Mouse (Mus musculus): ENCODE measurements around the gene Celf2.

Celf2 gene

DNA sequence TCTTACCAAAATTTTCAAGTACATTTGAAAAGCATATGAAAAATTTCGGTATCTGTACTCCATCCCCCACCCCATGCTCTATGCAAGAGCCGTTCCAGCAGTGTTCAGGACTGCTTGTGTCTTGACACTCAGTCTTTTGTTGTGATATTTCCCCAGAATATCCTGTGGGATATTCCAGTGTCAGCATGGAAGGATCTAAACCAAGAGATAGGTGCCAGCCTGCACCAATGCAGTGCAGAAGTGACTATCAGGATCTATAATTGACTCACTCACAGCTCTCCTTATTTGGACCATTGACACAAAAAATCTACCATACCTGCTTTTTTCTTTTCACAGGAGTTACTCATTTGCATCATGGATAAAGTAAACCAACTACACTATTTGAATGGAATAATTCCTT lies 116.9 kb downstream of the Celf2 start:
- DNase-seq (ENCODE audit: low read depth) = no peak

DNA sequence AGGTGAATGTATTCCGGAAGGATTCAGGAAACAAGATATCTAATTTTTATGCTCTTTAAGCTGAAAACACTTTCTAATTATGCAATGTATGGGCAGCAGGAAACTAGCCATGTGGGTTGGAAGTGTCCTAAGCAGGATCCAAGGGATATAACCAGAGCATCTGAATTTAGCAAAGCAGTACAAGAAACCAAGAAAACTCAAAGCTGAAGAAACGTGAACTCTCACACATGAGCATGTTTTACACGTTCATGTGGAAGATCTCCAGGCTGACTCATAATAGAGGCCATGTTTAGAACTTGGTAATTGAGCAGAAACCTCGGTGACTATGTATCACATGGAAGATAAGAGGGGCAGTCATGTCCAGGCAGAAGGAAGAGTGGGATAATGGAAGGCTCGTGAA lies 120.1 kb downstream of the Celf2 start:
- no peak for DNase-seq (ENCODE audit: low read depth)

DNA sequence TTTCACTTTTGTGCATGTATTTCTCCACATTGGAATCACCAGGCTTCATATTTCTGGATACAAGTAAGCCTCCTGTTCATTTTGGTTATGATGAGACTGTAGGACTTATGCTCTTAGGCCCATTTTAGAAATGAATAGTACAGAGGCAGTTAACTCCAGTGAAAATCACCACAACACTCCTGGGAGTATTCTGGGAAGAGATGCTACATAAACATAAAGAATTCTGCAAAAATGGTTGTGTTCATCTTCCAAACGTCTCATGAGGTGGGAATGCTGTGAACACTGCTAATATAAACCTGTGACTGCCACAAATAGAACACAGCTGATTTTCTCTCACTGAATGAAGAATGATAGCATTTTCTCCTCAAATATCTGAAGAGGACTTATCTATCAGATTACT lies 130.6 kb downstream of the Celf2 start:
- DNase-seq (ENCODE audit: low read depth) = no peak

DNA sequence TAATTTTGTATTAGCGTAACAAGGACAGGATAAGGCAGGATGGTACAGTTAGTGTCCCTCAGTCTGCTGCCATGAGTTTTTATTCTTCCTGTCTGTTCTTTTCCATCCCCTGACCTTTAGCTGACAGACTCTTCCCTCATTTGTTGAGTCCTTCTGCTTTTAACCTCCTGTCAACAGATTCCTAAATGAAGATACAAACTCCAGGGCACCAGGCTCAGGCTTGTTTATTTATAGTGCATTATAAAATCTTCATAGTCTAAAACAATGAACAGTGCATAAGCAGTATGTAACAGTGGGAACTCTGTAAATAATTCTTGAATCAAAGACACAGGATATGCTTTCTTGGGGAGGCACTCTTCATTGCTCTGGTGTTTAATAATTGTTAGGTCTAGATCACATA lies 131.5 kb downstream of the Celf2 start:
- no peak for DNase-seq (ENCODE audit: low read depth)

DNA sequence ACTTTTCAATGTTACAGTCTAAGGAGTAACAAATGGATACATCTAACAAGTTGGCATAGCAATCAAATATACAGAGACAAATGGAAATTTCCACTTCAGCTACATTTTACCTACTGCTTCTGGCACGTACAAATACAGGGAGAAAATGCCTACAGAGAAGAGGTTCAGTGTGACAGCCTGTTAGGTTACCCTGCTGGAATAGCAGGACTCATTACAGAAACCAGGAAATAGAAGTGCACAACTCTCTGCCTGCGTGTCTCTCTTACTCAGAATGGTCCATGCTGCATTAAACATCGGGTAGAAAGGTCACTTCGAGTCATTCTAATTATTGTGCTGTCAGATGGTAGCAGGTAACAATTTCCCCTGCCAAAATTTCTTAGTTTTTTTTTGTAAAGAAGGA lies 141.6 kb downstream of the Celf2 start:
- DNase-seq (ENCODE audit: low read depth) = no peak

DNA sequence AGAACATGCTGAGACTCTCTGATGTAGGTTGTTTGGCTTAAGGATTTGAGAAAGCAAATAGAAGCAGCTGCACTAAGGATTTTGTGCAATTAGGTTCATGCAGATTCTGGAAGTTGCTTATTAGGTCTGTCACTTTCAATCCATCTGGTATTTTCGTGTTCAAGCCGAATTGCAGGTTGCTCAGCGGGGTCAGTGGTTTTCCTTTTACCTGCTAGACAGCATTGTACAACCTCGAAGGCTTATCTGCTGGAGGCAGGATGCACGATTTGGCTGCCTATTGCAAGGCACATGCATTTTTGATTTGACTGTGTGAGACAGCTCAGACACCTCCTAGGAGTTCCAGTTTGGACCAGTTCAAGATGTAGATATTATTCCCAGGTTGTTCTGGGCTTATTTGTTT lies 149.8 kb downstream of the Celf2 start:
- DNase-seq (ENCODE audit: low read depth) = no peak

DNA sequence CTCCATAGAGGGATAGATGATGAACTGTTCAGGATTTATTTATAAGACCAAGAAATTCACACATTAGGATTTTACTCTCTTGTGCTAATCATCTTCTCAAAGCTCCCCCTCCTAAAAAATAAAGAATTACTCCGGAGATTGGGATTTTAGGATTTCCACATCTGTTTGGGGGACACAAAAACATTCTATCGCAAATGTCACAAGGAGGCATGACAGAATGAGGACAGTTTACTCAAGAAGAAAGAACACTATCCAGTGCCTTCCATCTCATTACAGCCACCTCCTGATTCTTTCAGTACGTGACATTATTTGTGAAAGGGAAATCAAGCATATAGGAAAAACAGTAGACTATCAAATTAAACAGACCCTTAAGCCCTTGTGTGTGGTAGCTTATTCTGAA lies 150.5 kb downstream of the Celf2 start:
- DNase-seq (ENCODE audit: low read depth) = no peak

DNA sequence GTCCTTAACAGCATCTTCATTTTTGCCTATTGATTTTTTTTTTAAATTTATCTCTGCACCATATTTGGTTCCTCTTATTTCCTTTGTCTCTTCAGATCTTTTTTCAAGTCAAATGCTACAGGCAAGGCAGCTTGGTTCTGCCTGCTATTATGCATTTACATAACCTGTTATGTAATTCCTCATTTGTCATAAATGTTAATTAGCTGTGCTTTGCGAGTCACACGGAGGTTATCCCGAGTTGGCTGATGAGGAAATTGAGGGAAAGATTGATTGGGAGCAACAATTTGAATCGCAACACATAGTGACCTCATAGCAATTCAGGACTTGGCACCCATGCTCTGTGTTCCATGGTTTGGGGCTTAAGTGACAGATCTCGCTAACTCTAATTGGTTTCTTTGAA lies 158.1 kb downstream of the Celf2 start:
- no peak for DNase-seq (ENCODE audit: low read depth)

DNA sequence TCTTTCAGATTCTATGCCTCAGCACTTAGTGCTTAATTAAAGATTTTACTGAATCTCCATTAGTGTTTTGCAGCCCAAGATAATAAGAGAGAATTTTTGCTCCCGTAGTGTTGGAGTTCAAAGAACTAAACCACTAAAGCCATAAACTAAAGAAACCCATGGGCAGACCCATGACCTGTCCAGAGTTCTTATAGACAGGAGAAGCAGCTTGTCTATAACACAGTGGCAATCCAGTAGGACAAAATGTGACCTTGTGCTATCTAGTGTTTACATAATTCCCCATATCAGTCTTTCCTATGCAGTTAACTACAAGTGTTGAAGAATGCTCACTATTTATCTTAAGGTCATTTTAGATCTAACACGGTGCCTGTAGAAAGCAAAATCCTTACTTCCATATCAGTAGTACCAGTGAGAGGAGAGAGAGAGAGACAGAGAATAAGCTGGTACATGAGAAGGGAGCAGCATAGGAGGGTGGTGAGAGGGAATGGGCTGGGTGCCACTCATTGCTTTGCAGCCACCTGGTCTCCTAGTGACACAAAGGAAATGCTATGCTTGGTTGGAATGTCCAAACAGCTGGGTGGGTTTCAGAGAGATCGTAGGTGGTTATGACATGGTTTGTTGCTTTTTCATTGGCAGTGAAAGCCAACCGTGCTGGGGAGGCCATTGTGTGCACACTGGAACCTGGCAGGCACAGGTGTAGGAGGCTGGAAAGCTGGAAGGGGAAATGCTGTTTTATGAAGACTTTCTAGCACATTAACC lies 162.5 kb downstream of the Celf2 start:
- no peak for DNase-seq (ENCODE audit: low read depth)

DNA sequence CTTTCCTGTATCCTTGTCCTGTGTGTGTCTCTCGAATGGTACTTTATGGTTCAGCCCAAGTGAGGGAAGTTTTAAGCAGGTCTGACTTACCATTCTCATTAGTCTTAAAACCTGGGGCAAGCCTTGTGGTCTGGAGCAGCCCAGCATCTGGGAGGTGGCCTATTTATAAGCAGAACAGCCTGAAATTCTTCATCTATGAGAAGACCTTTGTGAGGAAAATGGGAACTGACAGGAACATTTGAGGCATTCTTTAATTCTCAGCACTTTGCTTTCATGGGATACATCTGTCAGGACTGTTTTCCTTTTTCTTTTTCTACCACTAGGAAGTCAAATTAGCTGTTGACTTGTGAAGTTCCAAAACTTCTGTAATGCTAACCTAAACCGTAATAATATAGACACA lies 164.4 kb downstream of the Celf2 start:
- DNase-seq (ENCODE audit: low read depth) = no peak

DNA sequence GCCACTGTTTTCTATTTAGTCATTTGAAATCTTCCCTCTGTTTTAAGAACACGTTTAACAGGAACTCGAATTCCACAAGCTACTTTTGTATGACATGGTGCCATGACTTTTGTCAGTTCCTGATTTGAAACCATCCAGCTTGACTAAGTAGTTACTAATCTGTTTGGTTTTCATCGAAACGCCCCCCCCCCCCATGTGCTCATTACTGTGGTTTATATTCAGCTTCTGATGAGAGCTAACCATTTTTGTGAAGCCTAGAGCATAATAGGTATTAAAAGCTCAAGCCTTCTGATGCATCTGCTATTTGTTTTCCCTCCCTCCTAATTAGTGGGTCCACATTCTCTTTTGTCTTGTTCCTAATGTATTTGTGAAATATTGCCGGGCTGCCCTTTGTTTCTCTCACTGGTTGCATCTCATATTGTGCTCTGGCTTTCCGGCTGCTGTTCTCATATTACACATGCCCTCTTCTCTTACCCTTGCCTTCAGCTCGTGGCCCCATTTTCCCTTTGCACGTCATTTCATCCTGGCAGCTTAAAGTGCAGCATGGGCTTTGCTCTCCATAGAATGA lies 166.4 kb downstream of the Celf2 start:
- no peak for DNase-seq (ENCODE audit: low read depth)

DNA sequence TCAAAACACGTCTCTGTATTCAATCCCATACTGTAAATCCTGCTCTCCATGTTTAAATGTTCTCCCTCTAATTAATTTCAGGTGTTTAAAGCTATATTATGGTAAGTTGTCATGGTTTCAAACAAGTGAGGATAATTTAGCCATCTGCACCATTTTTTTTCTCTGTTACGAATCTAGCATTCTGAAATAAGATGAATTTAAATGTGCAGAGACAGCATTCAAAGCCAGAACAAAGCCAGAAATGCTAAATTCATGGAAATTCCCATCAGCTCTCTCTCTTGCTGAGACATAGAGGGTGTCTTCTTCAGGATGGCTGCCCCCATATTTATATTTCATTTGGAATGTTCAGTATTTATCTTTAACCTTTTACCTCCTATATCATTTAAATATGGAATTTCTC lies 174.5 kb downstream of the Celf2 start:
- no peak for DNase-seq (ENCODE audit: low read depth)

DNA sequence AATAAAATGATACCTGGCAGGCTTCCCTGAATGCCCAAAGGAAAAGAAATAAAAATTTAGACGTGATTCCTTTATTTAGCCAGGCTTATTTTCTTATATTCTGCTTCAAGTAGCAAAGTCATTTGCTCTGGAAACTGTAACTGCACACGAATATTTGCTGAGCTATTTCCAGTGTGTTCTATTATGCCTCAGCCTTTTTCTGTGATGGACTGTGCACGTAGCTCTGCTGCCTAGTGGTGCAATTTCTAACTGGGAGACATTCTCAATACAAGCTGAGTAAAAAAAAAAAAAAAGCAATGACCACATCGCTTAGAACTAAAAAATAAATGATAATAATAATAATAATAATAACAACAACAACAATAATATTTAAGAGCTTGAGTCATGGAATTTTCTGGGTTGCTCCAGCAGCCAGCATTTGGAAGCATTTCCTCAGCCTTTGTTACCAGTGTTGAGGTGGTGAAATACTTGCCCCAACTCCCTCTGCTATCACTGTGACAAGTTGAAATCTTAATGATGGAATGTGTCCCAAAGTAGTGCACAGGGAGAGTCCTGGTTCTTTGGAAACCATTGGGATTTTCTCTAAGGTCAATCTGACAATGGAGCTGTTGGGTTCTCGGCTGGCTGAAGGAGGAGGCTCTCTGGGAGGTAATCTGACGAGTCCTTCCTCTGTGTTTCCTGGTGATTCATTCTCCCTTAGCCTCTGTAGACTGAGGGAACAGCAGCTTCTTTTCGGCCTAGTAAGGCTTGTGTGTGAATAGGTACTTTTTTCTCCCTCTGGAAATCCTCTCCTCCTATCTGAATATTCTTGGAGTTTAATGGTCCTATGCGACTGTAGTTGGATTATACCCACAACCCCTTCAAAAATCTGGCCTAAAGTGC lies 181.1 kb downstream of the Celf2 start:
- DNase-seq (ENCODE audit: low read depth) = no peak

DNA sequence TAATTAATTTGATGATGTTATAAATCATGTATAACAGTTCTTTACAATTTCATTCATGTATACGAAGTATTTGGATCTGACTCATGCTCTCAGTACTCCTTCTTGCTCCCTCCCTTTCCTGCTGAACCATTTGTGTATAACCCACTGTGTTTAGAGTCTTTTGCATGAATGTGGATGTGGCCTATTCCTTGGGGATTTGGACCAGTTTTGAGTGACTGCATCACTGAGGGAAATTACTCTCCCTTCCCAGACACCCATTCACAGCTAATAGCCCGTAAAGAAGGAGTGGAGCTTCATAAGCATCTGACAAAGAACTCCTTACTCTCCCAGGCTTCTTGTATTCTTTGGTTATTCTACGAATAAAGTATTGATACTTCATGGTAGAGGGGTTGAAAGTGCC lies 189.6 kb downstream of the Celf2 start:
- DNase-seq (ENCODE audit: low read depth) = no peak

DNA sequence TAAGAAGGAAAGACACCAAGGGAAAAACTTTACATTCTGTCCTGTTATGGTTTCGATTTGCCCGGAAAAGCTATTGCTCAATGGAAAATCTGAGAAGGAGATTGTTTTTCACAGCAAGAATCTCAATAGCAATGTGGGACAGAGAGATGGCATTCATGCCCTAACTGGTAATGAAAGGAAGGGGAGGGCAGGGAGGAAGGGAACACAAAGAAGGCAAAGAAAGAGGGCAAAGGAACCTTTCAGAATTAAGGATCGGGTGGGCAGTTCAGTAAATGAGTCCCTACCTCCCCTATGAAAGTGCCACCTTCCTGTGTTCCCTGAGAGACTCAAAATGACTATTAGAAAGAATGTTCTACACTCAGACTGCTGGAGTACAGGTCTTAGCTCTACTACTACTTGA lies 197.6 kb downstream of the Celf2 start:
- no peak for DNase-seq (ENCODE audit: low read depth)

DNA sequence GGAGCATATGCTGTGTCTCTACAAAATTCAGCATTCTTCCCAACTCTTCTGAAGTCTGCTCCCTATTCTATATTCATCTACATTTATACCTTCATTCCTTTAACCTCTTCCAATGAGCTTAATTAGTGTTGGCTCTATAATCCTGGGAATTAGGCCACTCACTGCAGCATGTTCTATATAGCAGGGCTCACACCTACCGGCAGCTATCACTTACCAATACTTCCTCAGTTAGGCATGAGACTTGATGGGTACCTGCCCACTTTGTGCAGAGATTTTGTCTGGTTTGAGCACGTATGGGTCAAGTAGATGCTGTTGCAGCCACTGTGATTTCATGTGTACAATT lies 198.6 kb downstream of the Celf2 start:
- DNase-seq (ENCODE audit: low read depth) = no peak

DNA sequence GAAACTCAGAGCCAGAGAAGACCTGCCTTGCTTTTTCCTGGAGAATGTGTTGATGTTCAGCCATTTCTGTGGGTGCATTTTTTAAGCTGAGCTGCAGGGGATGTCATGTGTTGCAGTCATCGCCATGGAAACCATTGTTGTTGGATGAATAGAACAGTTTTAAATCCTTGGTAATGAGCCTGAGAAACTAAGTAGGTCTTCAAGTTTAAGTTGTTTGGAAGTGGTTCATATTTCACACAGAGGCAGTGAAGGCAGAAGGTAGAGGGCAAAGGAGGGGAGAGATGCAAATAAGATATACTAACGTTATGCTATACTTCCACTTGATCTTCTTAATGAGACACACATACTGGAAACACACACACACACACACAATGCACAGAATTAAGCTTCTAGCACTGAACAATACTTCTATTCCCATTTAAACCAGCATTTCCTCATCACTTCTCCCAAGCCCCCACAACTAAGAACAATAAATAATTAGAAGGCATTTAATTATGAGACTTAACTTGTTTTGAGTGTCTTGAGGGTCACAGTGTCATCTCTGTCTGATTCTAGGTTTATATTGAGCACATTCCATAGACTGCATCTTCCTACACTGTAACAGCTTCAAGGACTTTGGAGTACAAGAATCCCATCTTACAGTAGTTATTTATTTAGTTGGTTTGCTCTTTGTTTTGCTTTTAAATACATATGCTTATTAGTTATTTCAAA lies 199.1 kb downstream of the Celf2 start:
- no peak for DNase-seq (ENCODE audit: low read depth)

DNA sequence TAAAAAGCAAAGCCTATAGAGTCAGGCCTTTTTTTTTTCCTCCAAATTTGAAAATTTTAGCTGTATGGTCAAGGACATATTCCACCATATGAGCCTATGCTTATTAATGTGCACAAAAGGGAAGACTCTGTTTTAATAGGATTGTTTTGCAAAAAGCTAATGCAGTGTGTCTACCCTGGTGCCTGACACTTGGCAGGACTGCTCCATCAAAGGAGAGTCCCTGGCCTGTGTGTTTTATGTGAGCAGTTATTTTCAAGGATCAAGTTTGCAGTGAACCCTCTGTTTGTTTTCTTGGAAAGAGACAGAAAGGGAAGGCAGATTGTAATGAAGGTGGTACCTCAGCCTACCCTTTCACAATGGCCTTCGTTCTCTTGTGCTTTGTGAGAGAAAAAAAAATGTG lies 200.0 kb downstream of the Celf2 start:
- DNase-seq (ENCODE audit: low read depth) = no peak

DNA sequence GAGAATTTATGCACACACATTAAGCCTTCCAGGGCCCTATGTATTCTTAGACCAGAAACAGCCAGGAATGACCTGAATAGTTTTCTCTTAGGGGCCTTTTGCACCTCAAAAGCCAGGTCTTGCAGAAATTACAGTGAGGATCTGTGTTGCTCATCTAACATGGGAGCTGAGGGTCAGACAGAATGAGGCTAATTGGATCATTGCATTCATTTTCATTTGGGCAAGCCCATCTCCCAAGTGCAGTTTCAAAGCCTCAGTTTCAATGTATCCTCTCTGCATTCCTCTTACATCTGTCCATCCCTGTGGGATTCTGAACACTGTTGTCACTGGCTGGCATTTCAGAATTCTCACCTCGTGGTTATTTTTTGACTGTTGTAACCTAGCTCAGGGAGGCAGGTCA lies 200.6 kb downstream of the Celf2 start:
- no peak for DNase-seq (ENCODE audit: low read depth)

DNA sequence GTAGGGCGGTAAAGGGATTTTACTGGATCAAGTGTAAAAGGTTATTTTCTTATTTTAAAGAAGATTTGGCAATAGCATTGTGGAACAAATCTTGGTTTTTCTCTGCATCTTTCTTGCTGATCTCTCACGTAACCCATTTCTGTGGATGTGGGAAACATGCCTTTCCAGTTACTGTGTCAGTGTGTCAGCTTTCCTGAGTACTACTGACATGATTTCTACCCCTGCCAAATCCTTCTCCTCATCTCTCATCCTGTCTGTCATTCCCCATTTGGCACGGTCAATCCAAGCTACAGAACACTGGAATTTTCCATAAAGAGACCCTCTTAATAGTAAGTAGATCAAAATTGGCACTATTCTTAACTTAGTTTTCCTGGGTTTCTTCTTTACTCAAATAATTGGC lies 221.9 kb downstream of the Celf2 start:
- DNase-seq (ENCODE audit: low read depth) = no peak

DNA sequence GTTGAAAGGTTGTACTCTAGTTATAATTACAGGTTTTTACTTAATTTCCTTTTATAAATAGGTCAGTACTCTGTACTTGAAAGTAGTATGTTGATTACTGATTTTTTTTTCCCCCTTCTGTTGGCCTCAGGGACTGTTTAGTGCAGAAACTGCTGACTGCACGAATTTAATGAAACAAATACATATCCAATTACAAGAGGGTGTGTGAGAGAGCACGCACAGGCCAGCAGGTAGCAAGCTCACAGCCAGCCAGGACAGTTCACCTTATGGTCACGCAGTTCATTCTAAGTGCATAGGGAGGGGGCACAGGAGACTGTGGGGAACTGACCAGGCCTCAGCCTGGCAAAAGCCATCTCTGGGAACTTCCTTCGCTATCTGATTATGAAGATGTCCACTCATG lies 236.1 kb downstream of the Celf2 start:
- no peak for DNase-seq (ENCODE audit: low read depth)

DNA sequence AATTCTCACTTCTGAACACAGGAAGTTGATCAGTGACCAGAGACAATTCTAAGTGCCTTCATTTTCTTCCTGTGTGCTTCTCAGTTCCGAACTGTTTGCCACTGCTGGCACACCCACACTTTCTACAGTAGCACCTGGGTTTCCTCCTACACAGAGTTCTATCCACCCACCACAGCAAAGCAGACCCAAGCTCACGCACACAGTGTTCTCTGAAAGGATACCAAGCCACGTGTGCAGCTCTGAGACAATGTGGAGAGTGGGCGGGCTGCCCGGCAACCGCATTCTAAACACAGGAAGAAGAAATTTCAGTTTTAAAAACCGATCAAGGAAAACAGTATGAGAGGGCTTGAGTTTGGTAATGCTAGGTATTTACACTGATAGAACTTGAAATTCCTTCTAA lies 239.3 kb downstream of the Celf2 start:
- peak; percentile 53 for DNase-seq (ENCODE audit: low read depth)

DNA sequence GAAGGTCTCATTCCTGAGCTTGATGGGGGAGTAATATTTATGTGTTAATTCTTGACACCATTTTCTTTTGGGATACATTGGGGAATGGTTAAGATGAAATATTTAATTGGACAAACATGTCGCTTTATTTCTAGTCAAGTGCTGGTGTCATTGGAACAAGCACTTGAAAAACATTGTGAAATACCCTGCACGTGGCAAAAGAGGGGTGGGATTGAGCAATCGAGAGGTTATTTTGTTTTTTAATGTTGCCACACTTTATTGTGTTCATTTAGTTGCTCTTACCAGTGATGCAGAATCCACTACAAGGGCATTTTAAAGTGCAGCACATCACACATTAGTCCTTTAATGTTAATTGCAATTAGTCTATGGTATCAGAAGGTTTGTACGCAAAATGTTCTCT lies 242.2 kb downstream of the Celf2 start:
- DNase-seq (ENCODE audit: low read depth) = no peak
